Mouse (Mus musculus) ovary, postnatal 10 days (tissue): ENCODE results near the gene Fut7.

ENCODE experiments used
- DNase-seq: peaks from one replicate; pipeline ENCODE4 v3.0.0; 2022; ENCODE audit warnings: low spot score

The Fut7 gene

DNA sequence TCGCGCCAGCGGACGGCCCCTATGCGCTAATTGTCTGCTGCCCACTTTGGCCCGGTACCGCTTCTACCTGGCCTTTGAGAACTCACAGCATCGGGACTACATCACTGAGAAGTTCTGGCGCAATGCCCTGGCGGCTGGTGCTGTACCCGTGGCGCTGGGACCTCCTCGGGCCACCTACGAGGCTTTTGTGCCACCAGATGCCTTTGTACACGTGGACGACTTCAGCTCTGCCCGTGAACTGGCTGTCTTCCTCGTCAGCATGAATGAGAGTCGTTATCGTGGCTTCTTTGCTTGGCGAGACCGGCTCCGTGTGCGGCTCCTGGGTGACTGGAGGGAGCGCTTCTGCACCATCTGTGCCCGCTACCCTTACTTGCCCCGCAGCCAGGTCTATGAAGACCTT, 2.4 kb downstream of the Fut7 start:
- DNase-seq, result no peak

DNA sequence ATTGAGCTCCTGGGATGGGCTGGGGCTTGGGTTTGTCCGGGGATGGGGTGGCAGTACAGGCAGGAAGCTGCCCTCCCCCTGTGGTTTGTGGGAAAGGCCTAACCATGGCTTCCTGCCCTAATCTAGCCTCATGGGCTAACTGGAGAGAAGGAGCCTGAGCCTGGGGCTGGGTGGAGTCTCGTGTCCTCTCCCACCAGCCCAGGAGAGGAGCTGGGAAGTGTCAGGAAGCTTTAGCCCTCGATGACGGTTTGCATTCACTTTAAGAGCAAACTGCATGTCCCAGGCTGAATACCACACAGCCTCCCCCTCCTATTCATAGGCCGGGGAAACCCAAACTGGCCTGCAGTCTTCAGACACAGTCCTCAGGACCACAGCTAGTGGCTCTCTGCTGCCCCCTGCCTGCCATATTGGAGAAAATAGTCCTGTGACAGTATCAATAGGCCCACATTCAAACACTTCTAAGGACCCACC, 3.7 kb downstream of the Fut7 start:
- peak; percentile 25 for DNase-seq

DNA sequence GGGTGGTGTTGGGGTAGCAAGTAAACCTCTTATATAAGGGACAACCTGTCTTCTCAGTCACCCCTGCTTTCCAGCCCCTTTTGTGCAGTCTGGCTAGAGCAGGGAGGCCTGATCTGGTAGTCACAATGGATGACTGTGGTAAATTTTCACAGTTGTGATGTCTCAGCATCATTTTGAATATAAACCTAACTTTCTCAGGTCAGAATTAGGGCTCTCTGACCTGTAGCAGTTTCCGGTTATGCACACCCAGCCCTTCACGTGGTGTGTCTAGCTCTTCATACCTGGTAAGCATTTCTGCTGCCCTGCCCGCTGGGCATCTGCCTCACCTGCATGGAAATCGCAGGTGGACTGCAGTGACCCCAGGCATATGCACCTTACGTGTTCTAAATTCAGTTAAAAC, 4.2 kb downstream of the Fut7 start:
- DNase-seq, result no peak

DNA sequence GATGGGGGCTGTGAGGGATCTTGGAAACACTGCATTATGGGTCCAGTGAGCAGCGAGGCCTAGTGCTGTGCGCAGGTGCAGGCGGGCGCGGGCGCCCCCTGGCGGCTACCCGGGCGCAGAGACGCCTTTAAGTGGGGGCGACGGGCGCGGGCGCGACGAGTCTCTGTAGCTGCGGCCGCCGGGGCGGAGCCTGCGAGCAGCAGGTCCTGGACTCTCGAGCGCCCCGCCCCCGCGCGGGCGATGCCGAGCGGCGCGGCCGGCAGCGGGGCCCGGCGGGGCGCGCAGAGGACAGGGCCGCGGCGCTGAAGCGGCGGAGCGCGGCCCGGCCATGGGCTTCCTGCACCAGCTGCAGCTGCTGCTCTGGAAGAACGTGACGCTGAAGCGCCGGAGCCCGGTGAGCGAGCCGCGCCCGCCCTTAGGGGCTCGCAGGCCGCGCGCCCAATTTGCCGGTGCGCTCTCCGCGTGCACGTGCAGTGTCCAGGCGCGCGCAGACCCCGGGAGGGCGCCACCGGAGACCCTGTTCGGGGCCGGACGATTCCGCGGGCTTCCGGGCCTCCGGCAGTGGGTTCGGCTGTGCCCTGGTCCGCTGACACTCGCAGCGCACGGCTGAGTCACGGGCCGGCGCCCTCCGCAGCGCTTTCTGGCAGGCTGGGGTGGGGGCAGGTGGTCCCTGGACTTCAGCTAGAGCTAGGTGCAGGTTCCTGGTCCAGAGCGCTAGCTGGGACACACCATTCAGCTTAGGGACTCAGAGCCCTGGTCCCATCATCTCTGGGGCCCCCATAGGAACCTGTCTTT, 5.6 kb downstream of the Fut7 start, which contains the start of gene Abca2:
TSS of gene Abca2 (plus strand) at position 262 of the 795 bp plus-strand sequence.
- peak; percentile 67 for DNase-seq

DNA sequence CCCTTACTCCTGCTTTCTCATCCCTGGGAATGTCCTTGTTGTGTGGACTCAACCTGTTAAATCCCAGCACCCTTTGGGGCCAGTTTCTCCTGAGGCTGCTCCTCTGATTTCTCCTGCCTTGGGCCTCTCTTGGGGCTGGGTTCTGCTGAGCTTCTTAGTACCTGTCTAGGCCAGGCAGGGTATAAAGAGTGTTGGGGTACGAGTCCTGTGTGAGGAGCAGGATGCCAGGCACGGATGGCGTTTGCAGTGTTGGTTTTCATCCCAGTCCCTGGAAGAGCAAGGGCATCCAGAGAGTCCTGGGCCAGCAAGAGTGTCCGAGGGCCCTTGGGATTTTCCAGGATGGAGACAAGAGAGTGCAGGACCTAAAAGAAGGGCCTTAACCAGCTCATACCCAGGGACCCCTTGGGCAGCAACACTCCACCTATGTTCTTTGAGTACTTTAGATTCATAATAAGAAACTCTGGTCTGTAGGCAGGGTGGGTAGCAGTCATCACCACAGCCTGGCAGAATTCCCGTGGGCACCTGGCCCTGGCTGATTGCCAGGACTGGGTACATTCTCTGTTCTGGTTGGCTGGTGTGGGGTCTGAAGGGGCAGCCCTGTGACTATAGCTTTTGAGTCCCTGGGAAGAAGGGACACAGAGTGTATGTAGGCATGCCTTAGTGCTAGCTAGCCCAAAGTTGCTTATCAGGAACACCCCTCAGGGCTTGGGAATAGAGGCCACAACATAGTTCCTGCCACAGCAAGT, 6.5 kb downstream of the Fut7 start:
- DNase-seq, result no peak

DNA sequence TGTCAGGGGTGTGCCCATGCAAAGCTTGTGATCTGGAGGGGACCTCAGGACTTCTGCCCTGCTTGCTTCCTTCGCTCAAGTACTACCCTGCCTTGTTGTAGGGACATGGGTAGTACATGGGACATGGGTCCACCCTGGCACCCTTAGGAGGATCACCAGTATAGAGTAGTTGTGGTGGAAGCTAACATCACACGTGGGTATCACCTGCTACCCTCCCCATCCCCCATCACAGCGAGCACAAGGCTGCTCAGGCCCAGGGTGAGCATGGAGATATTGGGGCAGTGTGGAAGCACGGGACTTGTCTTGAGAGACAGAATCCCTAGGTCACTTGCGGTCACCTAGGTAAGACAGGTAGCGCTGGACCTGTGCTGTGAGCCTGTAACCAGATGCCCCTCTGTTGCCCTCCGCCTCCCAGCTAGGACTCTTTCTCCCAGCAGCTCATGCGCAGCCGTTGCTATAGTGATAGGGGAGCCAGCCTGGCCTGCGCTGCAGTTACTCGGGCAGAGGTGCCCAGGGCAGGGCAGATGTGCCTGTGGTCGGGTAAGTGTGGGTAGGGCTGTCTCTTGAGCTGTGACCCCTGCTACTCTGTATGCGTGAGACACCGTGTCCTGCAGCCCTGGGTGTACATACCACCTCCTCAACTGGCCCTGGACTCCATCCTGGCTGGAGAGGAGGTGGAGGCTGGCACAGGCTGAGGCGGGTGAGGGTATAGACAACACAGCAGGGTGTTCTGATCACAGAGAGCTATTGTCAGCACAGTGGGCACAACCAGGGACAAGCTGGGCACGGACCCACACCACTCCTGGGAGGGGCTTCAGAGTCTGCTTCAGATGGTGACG, 7.5 kb downstream of the Fut7 start:
- no peak for DNase-seq

DNA sequence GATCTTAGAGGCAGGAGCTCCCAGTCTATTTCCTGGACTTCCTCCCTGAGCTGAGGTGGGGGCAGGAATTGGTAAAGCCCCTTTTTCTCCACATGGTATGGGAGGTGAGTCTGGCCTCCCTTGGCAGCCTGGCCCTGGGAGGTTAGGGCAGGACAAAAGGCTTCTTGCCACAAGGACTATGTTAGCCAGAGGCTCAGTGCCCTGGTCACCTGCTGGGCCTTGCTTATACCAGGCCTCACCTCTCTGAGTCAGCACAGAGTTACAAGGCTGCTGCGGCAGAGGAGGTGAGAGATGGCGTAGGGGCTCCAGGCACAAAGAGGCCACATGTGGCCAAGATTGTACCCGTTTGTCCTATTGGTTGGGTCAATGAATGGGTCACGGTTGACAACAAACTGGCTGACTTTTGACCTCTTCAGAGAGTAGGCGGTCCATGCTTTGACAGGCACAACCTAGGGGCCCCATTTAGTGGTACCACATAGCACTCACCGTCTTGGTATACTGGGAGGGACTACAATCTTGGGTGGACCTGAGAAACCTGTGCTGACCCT, 8.3 kb downstream of the Fut7 start:
- DNase-seq, result no peak

DNA sequence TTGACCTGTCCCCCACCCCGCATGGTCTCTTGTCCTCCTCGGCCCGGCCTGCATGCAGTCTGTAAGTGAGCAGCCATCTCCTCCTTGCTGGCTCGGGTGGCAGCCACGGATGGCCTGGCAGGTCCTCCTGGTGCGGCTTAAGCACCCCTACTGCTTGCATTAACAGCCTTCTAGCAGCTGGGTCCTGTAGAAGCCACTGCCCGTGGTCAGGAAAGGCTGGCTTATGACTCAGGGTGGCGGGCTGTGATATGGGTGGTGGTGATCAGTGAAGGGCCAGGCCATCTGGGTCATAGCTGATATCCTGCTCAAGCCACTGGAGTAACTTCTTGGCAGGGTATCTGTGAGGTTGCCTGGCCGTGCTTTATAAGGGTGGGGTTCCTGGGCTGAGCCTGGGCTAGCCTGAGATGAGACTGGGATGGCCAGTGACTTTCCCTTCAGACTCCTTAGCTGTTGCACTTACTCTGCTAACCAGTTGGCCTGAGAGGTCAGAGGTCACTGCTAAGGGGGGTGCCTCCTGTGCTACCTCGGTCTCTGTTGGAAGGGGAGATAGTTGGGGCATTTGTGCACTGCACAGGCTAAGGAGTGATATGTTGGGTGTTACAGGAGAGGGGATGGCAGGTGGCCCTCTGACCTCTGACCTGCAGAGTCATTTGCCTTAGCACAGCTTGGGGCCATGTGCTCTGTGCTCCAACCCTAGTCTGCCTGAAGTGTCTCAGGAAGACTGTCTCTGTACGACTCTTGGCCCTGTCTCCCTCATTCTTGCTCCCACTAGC, 9.4 kb downstream of the Fut7 start:
- no peak for DNase-seq

DNA sequence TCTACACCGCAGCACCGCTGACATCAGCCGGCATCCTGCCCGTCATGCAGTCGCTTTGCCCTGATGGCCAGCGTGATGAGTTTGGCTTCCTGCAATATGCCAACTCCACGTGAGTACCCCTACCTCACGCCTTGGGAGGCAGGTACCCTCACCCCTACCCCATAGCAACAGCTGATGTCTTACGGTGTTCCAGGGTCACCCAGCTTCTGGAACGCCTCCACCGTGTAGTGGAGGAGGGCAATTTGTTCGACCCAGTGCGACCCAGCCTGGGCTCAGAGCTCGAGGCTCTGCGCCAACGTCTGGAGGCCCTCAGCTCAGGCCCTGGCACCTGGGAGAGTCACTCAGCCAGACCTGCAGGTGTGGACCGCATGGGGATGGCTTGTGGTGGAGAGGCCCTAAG, 10.0 kb downstream of the Fut7 start:
- no peak for DNase-seq

DNA sequence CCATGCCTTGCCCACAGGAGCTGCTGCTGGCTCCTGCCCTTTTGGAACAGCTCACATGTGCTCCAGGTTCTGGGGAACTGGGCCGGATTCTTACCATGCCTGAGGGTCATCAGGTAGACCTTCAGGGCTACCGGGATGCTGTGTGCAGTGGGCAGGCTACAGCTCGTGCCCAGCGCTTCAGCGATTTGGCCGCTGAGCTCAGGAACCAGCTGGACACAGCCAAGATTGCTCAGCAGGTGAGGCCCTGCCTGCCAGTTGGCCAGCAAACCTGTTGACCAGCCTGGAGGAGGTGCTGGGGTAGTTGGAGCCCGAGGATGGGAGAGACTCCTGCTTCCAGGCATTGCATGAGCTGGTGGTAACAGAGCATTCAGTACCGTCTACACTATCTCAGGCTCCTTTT, 11.2 kb downstream of the Fut7 start:
- no peak for DNase-seq

DNA sequence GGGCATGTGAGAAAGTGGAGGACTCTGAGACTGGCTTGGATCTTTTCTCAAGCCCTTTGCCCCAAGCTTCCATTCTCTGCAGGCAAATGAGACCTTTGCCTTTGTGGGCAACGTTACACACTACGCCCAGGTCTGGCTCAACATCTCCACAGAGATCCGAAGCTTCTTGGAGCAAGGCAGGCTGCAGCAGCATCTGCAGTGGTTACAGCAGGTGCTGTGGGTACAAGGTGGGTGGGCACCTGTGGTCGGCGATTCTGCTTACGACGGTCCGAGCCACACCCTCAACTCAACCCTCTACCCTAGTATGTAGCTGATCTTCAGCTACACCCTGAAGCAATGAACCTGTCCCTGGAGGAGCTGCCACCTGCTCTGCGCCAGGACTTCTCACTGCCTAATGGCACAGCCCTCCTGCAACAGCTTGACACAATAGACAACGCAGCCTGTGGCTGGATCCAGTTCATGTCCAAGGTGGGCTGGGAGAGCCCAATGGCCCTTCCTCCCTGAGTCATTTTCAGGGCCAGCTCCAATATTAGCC, 13.3 kb downstream of the Fut7 start:
- no peak for DNase-seq

DNA sequence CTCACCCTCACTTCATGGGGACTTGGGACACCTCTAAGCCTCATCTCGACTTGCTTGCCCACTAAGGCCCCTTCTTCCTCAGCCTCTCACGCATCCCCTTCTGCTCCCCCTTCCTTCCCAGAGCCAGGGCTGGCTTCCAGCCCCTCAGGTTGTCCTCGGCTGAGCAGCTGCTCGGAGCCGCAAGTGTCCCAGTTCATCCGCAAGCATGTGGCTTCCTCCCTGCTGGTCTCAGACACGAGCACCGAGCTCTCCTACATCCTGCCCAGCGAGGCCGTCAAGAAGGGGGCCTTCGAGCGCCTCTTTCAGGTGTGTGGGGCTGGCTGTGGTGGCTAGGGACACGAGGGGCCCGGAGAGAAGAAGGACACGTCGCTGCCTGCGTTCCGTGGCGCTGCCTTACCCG, 18.0 kb downstream of the Fut7 start:
- DNase-seq, result no peak

DNA sequence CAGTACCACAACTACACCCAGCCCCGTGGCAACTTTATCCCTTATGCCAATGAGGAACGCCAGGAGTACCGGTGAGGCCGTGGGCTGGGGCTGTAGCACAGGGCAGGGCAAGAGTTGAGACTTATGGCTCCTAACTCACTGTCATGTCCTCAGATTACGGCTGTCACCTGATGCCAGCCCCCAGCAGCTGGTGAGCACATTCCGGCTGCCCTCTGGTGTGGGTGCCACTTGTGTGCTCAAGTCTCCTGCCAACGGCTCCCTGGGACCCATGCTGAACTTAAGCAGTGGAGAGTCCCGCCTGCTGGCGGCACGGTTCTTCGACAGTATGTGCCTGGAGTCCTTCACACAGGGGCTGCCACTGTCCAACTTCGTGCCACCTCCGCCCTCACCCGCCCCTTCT, 19.6 kb downstream of the Fut7 start:
- no peak for DNase-seq

DNA sequence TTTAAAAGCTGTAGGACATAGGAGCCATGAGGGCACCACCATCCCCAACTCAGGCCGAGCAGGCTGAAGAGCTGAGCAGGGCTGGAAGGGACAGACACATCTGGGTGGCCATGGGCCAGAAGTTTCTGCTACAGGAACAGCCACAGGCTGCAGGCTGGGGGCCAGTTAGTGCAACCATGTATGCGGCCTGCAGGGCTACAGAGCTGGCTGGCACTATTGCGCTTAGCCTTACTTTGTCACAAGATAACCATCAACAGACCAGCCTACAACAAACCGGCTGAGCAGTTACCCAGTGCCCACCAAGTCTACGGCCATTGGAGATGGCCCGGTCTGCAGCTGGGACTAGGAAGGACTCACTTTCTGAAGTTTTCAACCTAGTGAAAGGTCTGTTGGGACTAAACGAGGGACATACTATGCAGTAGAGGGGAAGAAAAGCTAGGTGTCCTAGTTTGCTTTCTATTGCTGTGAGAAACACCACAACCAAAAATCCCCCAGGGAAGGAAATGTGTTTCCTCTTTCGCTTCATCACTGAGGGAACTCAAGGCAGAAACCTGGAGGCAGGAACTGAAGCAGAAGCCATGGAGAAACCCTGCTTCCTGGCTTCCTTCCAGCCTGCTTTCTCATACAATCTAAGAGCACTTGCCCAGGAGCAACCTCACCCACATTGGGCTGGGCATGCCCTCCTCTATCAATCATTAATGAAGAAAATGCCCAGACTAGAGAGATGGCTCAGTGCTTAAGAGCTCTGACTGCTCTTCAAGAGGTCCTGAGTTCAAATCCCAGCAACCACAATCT, 28.0 kb downstream of the Fut7 start:
- DNase-seq, result no peak

DNA sequence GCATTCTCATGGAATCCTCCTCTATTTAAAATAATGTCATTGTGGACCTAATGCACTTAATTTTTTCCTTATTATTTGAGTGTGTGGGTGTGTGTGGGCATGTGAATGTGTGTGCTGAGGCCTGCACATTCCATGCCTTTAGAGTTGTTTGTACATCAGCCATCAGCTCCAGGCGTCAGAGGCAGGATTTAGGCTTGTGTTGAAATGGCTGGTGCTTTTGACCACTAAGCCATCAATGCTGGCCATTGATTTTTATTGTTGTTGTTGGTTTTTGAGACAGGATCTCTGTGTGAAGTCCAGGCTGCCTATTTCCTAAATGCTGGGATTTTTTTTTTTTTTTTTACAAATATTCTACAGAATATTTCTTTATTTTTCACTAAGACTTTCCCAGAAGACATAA, 29.9 kb downstream of the Fut7 start:
- no peak for DNase-seq

DNA sequence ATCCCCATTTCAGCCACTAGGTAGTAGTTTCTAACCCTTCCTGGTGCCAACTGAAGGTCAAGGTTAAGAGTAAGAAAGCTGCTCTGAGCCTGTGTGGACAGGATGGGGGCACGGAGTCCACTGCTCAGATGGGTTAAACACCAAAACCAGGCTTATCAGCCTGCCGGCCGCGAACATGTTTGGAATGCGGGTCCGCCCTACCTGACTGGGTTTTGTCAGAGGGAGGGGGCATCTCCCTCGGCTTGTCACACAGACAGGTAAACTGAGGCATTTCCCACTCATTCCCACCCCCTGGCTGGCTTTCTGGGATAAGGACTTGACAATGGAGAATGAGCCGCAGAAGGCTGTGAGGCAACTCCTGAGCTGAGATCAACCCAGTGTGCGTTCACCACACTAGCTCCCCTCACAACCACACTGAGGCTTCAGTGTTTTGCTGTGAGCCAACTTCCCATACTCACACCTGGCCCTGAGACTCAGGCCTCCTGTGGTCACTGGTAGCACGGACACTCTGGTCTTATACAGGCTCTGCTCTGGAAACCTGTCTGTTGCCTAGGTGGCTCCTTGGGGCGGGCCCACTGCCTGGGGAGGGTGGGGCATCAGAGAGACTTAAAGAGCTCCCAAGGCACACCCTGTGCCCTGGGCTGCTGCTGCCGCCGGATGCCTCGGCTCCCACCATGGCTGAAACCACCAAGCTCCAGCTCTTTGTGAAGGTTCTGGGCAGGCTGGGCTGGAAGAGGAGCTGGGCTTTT, 33.3 kb downstream of the Fut7 start, which contains the start of gene Clic3:
TSS of gene Clic3 (plus strand) at position 634 of the 749 bp plus-strand sequence.
- no peak for DNase-seq

DNA sequence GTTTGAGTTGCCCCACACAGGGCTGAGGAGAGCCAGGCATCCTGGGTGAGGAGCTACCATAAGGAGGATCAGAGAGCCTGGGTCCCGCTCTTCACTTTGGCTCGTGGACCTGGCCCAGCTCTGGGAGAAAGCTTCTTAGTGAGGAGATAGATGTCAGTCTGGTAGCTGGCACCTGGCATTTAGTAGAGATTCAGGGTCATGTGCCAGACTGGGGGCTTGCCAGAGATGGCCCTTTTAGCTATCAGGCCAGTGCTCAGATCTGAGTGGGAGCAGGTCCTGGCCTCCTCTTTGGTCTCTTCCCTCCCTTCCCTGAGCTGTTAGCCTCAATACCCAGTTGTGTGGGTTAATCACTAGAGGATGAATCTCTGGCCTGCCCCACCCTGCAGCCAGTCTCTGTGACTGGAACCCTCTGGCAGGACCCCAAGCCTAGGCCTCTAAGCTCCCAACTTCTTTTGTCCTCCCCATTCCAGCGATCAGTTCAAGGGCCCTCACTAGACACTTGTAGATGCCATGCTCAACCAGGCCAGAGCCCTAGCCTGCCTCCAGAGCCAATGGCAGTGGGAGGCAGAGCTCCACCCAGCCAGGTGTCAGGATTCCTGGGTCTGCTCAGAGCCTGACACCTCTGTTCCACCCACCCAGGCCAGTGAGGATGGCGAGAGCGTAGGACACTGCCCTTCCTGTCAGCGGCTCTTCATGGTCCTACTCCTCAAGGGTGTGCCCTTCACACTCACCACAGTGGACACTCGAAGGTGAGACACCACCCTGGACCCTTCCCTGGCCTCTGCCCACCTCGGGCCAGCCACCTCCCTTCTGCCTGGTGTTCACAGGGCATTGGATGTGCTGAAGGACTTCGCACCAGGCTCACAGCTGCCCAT, 34.2 kb downstream of the Fut7 start:
- no peak for DNase-seq

DNA sequence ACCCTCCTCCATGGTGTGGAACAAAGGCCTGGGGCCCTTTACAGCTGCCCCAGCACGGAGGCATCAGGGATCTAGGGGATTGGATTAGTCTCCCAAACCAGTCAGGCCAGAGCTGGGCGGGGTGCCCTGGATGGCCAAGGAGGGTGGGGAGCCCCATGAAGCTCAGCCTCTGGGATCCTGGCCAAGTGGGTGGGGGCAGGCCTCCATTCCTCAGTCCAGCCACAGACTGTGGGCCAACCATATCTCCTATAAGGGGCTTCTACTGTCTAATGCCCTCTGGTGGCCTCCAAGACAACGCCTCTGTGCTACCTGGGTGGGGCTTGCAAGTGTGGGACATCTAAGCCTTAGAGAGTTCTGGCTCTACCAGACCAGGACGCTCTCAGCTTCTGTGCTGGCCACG, 35.8 kb downstream of the Fut7 start:
- DNase-seq, result no peak
